Comparison of ENCODE assay signal across 8 mouse cellular contexts in the genomic region with DNA sequence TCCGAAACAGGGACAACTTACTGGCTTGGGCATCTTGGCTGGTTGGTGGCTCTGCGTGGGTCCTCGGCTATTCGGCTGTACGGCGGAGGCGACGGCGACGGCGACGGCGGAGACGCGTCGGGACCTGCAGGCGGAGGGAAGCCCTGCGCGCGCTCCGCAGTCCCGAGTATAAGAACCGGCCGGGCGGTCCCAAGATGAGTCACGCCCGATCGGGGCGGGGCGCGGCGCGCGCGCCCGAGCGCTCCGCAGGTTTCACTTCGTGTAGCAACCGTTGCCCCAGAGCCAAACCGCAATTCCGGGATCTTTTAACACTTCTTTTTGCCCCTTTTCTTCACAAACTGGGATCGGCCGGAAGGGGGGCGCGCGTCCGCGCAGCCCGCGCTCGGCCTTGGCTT. TPM values are rescaled to one million over a fixed set of nuclear protein-coding genes. Genes with fewer than 3 reads are reported as not detected.
A peak's percentile ranks its signal among the peaks of the same experiment; 100 is the strongest.
DNase-seq lines count a peak whose midpoint lies in the region; ATAC-seq and TF ChIP-seq lines count a peak whose summit lies in the region.

Gene Ezr, minus strand, starts transcription at position 174 of the 395 bp plus-strand sequence.

- TF ChIP-seq CTCF in liver, postnatal 0 days (IDR thresholded peaks at IDR 0.05; ENCODE audit: low read depth), result no peak

- peak within 1 kb of the TSS; percentile 94 for H3K4me2 ChIP-seq in forebrain, embryonic 12.5 days
- peak within 1 kb of the TSS; percentile 61 for H3K4me2 ChIP-seq in heart, embryonic 16.5 days (ENCODE audit: low read depth, low read length)
- peak within 1 kb of the TSS; percentile 97 for H3K4me2 ChIP-seq in liver, postnatal 0 days (ENCODE audit: low read depth, low read length)
- peak within 1 kb of the TSS; percentile 97 for H3K4me2 ChIP-seq in neural tube, embryonic 15.5 days

- peak within 1 kb of the TSS; percentile 82 for H3K9ac ChIP-seq in forebrain, embryonic 12.5 days
- peak within 1 kb of the TSS; percentile 86 for H3K9ac ChIP-seq in heart, embryonic 16.5 days (ENCODE audit: low read length)
- peak within 1 kb of the TSS; percentile 94 for H3K9ac ChIP-seq in liver, postnatal 0 days (replicated peaks)
- H3K9ac ChIP-seq in neural tube, embryonic 15.5 days (replicated peaks), result peak within 1 kb of the TSS; percentile 65

- H3K4me3 ChIP-seq in forebrain, embryonic 12.5 days (replicated peaks), result peak within 1 kb of the TSS; percentile 78
- peak within 1 kb of the TSS; percentile 74 for H3K4me3 ChIP-seq in heart, embryonic 16.5 days (ENCODE audit: low read length)
- peak within 1 kb of the TSS; percentile 97 for H3K4me3 ChIP-seq in liver, postnatal 0 days (ENCODE audit: low read depth, low read length)
- H3K4me3 ChIP-seq in neural tube, embryonic 15.5 days (replicated peaks), result peak within 1 kb of the TSS; percentile 68

- WGBS in forebrain, embryonic 12.5 days, result under 1% methylated on average over 52 of the region's 52 CpGs
- under 1% methylated on average over 52 of the region's 52 CpGs for WGBS in heart, embryonic 16.5 days
- WGBS in liver, postnatal 0 days (ENCODE audit: insufficient replicate concordance), result under 1% methylated on average over 52 of the region's 52 CpGs
- under 1% methylated on average over 51 of the region's 52 CpGs for WGBS in neural tube, embryonic 15.5 days

- peak within 1 kb of the TSS; percentile 85 for H3K27ac ChIP-seq in forebrain, embryonic 12.5 days
- H3K27ac ChIP-seq in heart, embryonic 16.5 days (ENCODE audit: low read length), result peak within 1 kb of the TSS; percentile 93
- peak within 1 kb of the TSS; percentile 94 for H3K27ac ChIP-seq in liver, postnatal 0 days (ENCODE audit: low read depth)
- H3K27ac ChIP-seq in neural tube, embryonic 15.5 days (replicated peaks), result peak within 1 kb of the TSS; percentile 77

- peaks cover 36% of the 10 kb centered on the region for H3K4me1 ChIP-seq in forebrain, embryonic 12.5 days
- peaks cover 28% of the 10 kb centered on the region for H3K4me1 ChIP-seq in heart, embryonic 16.5 days (ENCODE audit: control insufficient read depth, insufficient read depth, low read length)
- H3K4me1 ChIP-seq in liver, postnatal 0 days (ENCODE audit: insufficient read depth), result peaks cover 27% of the 10 kb centered on the region
- peaks cover 36% of the 10 kb centered on the region for H3K4me1 ChIP-seq in neural tube, embryonic 15.5 days

- TF ChIP-seq EP300 in liver, postnatal 0 days (IDR thresholded peaks at IDR 0.05; ENCODE audit: low read depth), result peak; percentile 31; the same call in 1 of the 2 replicates

- no peaks in the 10 kb centered on the region for H3K36me3 ChIP-seq in forebrain, embryonic 12.5 days (replicated peaks)
- no peaks in the 10 kb centered on the region for H3K36me3 ChIP-seq in heart, embryonic 16.5 days (ENCODE audit: control insufficient read depth, insufficient read depth)
- no peaks in the 10 kb centered on the region for H3K36me3 ChIP-seq in liver, postnatal 0 days (replicated peaks; ENCODE audit: insufficient read depth, low read length)
- H3K36me3 ChIP-seq in neural tube, embryonic 15.5 days, result no peaks in the 10 kb centered on the region

- ATAC-seq in forebrain, embryonic 12.5 days (ENCODE audit: low FRiP score), result peak; percentile 84
- ATAC-seq in heart, embryonic 16.5 days (replicated peaks; ENCODE audit: extremely low read depth, insufficient read depth, low FRiP score), result peak; percentile 86
- peak; percentile 93 for ATAC-seq in liver, postnatal 0 days
- peak; percentile 81 for ATAC-seq in neural tube, embryonic 15.5 days (ENCODE audit: low FRiP score)

- peak; percentile 87 for DNase-seq in ES-CJ7 (ENCODE audit: low read depth, low spot score)
- DNase-seq in c-Kit-positive CD71-positive TER-119-positive erythroid progenitor cells, embryonic 14.5 days (ENCODE audit: low spot score), result peak; percentile 86
- DNase-seq in kidney, postnatal 36 days, result peak; percentile 92 to 94
- DNase-seq in liver, postnatal 0 days, result peak; percentile 93
- peak; percentile 83 for DNase-seq in testis, postnatal 14 days (ENCODE audit: low spot score)

- H3K27me3 ChIP-seq in forebrain, embryonic 12.5 days, result peaks cover 39% of the 10 kb centered on the region; the same call in 1 of the 2 replicates
- no peaks in the 10 kb centered on the region for H3K27me3 ChIP-seq in heart, embryonic 16.5 days (ENCODE audit: control insufficient read depth, insufficient read depth, low read length)
- H3K27me3 ChIP-seq in liver, postnatal 0 days (ENCODE audit: insufficient read depth, low read length), result no peaks in the 10 kb centered on the region
- peaks cover 23% of the 10 kb centered on the region for H3K27me3 ChIP-seq in neural tube, embryonic 15.5 days (replicated peaks)

- H3K9me3 ChIP-seq in forebrain, embryonic 12.5 days, result no peaks in the 10 kb centered on the region
- no peaks in the 10 kb centered on the region for H3K9me3 ChIP-seq in heart, embryonic 16.5 days (replicated peaks; ENCODE audit: control insufficient read depth, low read length)
- no peaks in the 10 kb centered on the region for H3K9me3 ChIP-seq in liver, postnatal 0 days (ENCODE audit: low read length)
- H3K9me3 ChIP-seq in neural tube, embryonic 15.5 days (replicated peaks), result no peaks in the 10 kb centered on the region

RNA-seq across cellular contexts. Expression of gene Ezr, which starts in this region (rescaled TPM):
- polyA plus RNA-seq in forebrain, embryonic 12.5 days (2016; fragmentation: Nextera tagmentation; extraction: Ambion mirVana), result 115 and 122 TPM in 2 replicates
- polyA plus RNA-seq in heart, embryonic 16.5 days (2015; fragmentation: Nextera tagmentation; extraction: Ambion mirVana), result 144 and 166 TPM in 2 replicates
- polyA plus RNA-seq in liver, postnatal 0 days (2015; fragmentation: Nextera tagmentation; extraction: Ambion mirVana), result 32.0 and 34.8 TPM in 2 replicates
- 48.0 and 90.3 TPM in 2 replicates for polyA plus RNA-seq in neural tube, embryonic 15.5 days (2015; fragmentation: Nextera tagmentation; extraction: Ambion mirVana)

Comparison
In these comparisons a context has a peak if more than half of its experiments do, and no peak if none do; other contexts are left out.
1. Peak in every context shown above with its lines: DNase-seq, ATAC-seq, H3K4me3 ChIP-seq and H3K27ac ChIP-seq.